Mouse (Mus musculus) midbrain, embryonic 16.5 days (tissue): ENCODE results near the gene 6430531B16Rik. TPM values are rescaled to one million over a fixed set of nuclear protein-coding genes. Genes with fewer than 3 reads are reported as not detected.
A peak's percentile ranks its signal among the peaks of the same experiment; 100 is the strongest.

Experiments used
- ATAC-seq: fragments of 200-750 bp; cut with Nextera tagmentation; 2 replicates; pipeline ENCODE4 v1.8.0; 2017; ENCODE audit warnings: moderate TSS enrichment
- H3K27ac ChIP-seq: fragments of 300-500 bp; sonication (generic); 2 replicates; pipeline ENCODE4 v1.5.1; 2014; ENCODE audit warnings: mild to moderate bottlenecking, low read length, mixed read lengths
- H3K27me3 ChIP-seq: fragments of 300-500 bp; sonication (generic); 2 replicates; pipeline ENCODE4 v1.6.1; 2014; ENCODE audit warnings: low read depth, low read length, mixed read lengths; ENCODE audit not compliant: control insufficient read depth, insufficient read depth
- H3K36me3 ChIP-seq: fragments of 300-500 bp; sonication (generic); 2 replicates; pipeline ENCODE4 v1.6.1; 2014; ENCODE audit warnings: mild to moderate bottlenecking, low read length, moderate library complexity, mixed read lengths; ENCODE audit not compliant: control insufficient read depth, insufficient read depth
- H3K4me1 ChIP-seq: fragments of 300-500 bp; sonication (generic); 2 replicates; pipeline ENCODE4 v1.6.1; 2014; ENCODE audit warnings: mild to moderate bottlenecking, low read length, mixed read lengths; ENCODE audit not compliant: control insufficient read depth, insufficient read depth
- H3K4me2 ChIP-seq: fragments of 300-500 bp; sonication (generic); 2 replicates; pipeline ENCODE4 v1.6.1; 2014; ENCODE audit warnings: mild to moderate bottlenecking, low read length, mixed read lengths
- H3K4me3 ChIP-seq: fragments of 300-500 bp; sonication (generic); 2 replicates; pipeline ENCODE4 v1.5.1; 2014; ENCODE audit warnings: low read depth, mild to moderate bottlenecking, low read length, moderate library complexity, mixed read lengths
- H3K9ac ChIP-seq: fragments of 300-500 bp; sonication (generic); 2 replicates; pipeline ENCODE4 v1.6.1; 2014; ENCODE audit warnings: low read depth, low read length, mixed read lengths
- H3K9me3 ChIP-seq: fragments of 300-500 bp; sonication (generic); replicated peaks from 2 replicates; pipeline ENCODE4 v1.6.1; 2014; ENCODE audit warnings: mild to moderate bottlenecking, low read length, mixed read lengths; ENCODE audit not compliant: control insufficient read depth, poor library complexity, severe bottlenecking
- WGBS: fragments of 180-500 bp; shearing (Covaris S2); extraction: QIAGEN DNeasy Blood & Tissue Kit; methylation state at CpG from one replicate; pipeline ENCODE4 v1.1.7; 2014; 5-methylcytosine and 5-hydroxymethylcytosine counted together
- microRNA counts: library from miRNA; unstranded; fragments of <30 nt; microRNA quantifications from one replicate; lab custom pipeline; 2016
- microRNA-seq: library from miRNA; unstranded; fragments of <30 nt; microRNA quantifications from one replicate; pipeline ENCODE4, GENCODE M21; 2017
- polyA plus RNA-seq: library from polyadenylated mRNA; unstranded; fragments of >200 nt; fragmentation: Nextera tagmentation; extraction: Ambion mirVana; gene quantifications from 2 replicates; pipeline ENCODE4 v1.2.1, GENCODE M21; 2015

The 6430531B16Rik gene
- polyA plus RNA-seq, 1 experiment from 2014 or later = 0.95 TPM

DNA sequence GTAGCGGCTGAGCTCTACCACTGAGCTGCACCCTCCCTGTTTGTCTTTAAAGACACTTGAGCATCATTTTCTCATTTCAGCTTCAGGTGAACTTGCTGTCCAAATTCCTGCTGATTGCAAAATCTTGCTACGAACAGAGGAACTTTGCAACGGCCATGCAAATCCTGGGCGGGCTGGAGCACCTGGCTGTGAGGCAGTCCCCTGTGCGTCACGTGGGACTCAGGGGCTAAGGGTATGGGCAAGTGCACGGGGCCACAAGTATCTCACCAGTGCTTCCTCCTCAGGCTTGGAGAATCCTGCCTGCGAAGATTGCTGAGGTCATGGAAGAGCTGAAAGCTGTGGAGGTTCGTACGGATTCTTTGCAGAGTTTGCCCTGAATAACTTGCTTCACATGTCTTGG, 41.9 kb downstream of the 6430531B16Rik start:
- Histone ChIP-seq H3K9ac (no peak overlapping the region), H3K4me3 (no peak overlapping the region)

DNA sequence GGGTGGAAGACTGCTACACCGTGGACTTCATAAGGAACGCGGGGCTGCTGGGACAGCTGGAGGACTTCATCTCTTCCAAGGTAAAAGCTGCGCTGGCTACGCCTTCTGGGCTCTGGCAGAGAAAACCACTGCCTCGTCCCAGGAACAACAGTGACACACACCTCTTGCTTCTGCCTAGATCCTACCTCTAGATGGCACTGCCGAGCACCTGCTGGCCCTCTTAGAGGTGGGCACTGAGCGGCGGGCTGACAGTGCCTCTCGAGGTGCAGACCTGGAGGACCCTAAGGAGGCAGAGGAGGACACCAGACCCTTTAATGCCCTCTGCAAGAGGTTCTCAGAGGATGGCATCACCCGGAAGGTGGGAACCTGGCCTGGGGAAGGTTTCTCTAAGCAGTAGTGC, 47.8 kb downstream of the 6430531B16Rik start:
- Histone ChIP-seq H3K4me1 (no peaks in the 10 kb centered on the region), H3K4me3 (no peak overlapping the region), H3K27ac (no peak overlapping the region), H3K4me2 (no peak overlapping the region), H3K9me3 (no peaks in the 10 kb centered on the region), H3K27me3 (no peaks in the 10 kb centered on the region; the same call in 1 of the 2 replicates), H3K36me3 (peaks cover 27% of the 10 kb centered on the region), H3K9ac (no peak overlapping the region)
- ATAC-seq = peak; percentile 67
- WGBS = 12% methylated on average over 11 of the region's 11 CpGs

More for the DNA sequence above, 41.9 kb downstream of the 6430531B16Rik start:
- H3K9me3 ChIP-seq = no peaks in the 10 kb centered on the region
- peaks cover 16% of the 10 kb centered on the region for H3K36me3 ChIP-seq
- H3K4me2 ChIP-seq = no peak overlapping the region
- H3K27me3 ChIP-seq = peaks cover 7% of the 10 kb centered on the region
- H3K27ac ChIP-seq = no peak overlapping the region
- 86% methylated on average over 10 of the region's 10 CpGs for WGBS
- no peaks in the 10 kb centered on the region for H3K4me1 ChIP-seq
- ATAC-seq = no peak

MicroRNAs encoded within 50 kb of the gene (microRNA counts, 519-probe panel; counts per million panel counts)
- microRNA mmu-miR-202-3p (lab: Ali Mortazavi, UCI) = 1,954 counts per million, percentile 45 among the panel's probes with 10 or more counts
- microRNA mmu-miR-202-5p (lab: Ali Mortazavi, UCI) = 2,242 counts per million, percentile 64 among the panel's probes with 10 or more counts

Small RNA genes within 50 kb of the gene (microRNA-seq; reads per million reads assigned to microRNA genes)
- gene Mir202 (not detected), gene Mir7062 (1.2 reads per million), gene mmu-mir-7686 (not detected)

Other genes with a start within 250 kb of the 6430531B16Rik start
- 31.5 and 34.1 TPM in 2 replicates for gene Adgra1, start 144.6 kb downstream of the 6430531B16Rik start, polyA plus RNA-seq
- 22.5 and 23.6 TPM in 2 replicates for gene Kndc1, start 84.1 kb downstream of the 6430531B16Rik start, polyA plus RNA-seq
- gene Utf1, start 35.0 kb downstream of the 6430531B16Rik start, polyA plus RNA-seq = not detected in 2 replicates
- 3.0 and 3.9 TPM in 2 replicates for gene Adam8, start 13.8 kb upstream of the 6430531B16Rik start, polyA plus RNA-seq
- 55.9 and 56.5 TPM in 2 replicates for gene Zfp511, start 57.6 kb upstream of the 6430531B16Rik start, polyA plus RNA-seq
- gene Tubgcp2, start 57.9 kb upstream of the 6430531B16Rik start, polyA plus RNA-seq = 58.0 and 61.0 TPM in 2 replicates
- 0.45 and 0.55 TPM in 2 replicates for gene Msx3, start 70.3 kb upstream of the 6430531B16Rik start, polyA plus RNA-seq
- gene Caly, start 103.8 kb upstream of the 6430531B16Rik start, polyA plus RNA-seq = 299 and 401 TPM in 2 replicates
- gene Prap1, start 114.6 kb upstream of the 6430531B16Rik start, polyA plus RNA-seq = not detected in 2 replicates
- gene Fuom, start 123.7 kb upstream of the 6430531B16Rik start, polyA plus RNA-seq = 32.2 and 33.3 TPM in 2 replicates
- gene Paox, start 137.0 kb upstream of the 6430531B16Rik start, polyA plus RNA-seq = 6.7 and 8.3 TPM in 2 replicates
- gene Echs1, start 137.7 kb upstream of the 6430531B16Rik start, polyA plus RNA-seq = 111 TPM in 2 replicates
- gene Mtg1, start 158.8 kb upstream of the 6430531B16Rik start, polyA plus RNA-seq = 26.7 and 32.6 TPM in 2 replicates
- 26.7 and 29.2 TPM in 2 replicates for gene Sprn, start 176.1 kb upstream of the 6430531B16Rik start, polyA plus RNA-seq
- not detected in 2 replicates for gene Olfr522, start 186.0 kb upstream of the 6430531B16Rik start, polyA plus RNA-seq
- not detected in 2 replicates for gene Olfr523, start 194.5 kb upstream of the 6430531B16Rik start, polyA plus RNA-seq
- not detected in 2 replicates for gene Olfr524, start 227.2 kb upstream of the 6430531B16Rik start, polyA plus RNA-seq
- not detected in 2 replicates for gene Cd163l1, start 239.5 kb upstream of the 6430531B16Rik start, polyA plus RNA-seq